Mouse (Mus musculus) CH12.LX (cell line): Measurements from ENCODE around the gene Gm20489. TPM values are rescaled to one million over a fixed set of nuclear protein-coding genes. Genes with fewer than 3 reads are reported as not detected.

Experiments
- polyA plus RNA-seq: library from polyadenylated mRNA; unstranded; fragments of >175 nt; gene quantifications from 2 replicates; pipeline ENCODE4 v1.2.1, GENCODE M21; 2012; ENCODE audit warnings: low read depth; ENCODE audit not compliant: insufficient read length
- total RNA-seq, 2 experiments: library from RNA; depleted of rRNA; stranded (reverse); fragments of 300-350 nt in 1 of 2; fragments of >200 nt in 1 of 2; gene quantifications; 2 replicates each; pipeline ENCODE4 v1.2.3; 2012 to 2014

The Gm20489 gene
- total and polyA plus RNA-seq, 3 experiments, result 0.30 TPM; not detected in 2

Other genes with a start within 250 kb of the Gm20489 start
- not detected in 2 replicates for gene Tex11, start 209.4 kb downstream of the Gm20489 start, total RNA-seq (2012; rRNA removed)
- 0.07 TPM in 1 of 2 replicates, not detected in the other for gene Tex11, start 209.4 kb downstream of the Gm20489 start, total RNA-seq (2014; rRNA removed)
- not detected in 2 replicates for gene Tex11, start 209.4 kb downstream of the Gm20489 start, polyA plus RNA-seq
- 31.8 and 81.3 TPM in 2 replicates for gene Slc7a3, start 183.0 kb downstream of the Gm20489 start, total RNA-seq (2012; rRNA removed)
- gene Slc7a3, start 183.0 kb downstream of the Gm20489 start, total RNA-seq (2014; rRNA removed), result 50.4 and 53.9 TPM in 2 replicates
- 37.5 and 44.6 TPM in 2 replicates for gene Slc7a3, start 183.0 kb downstream of the Gm20489 start, polyA plus RNA-seq
- 31.5 and 41.8 TPM in 2 replicates for gene Snx12, start 46.5 kb downstream of the Gm20489 start, total RNA-seq (2012; rRNA removed)
- gene Snx12, start 46.5 kb downstream of the Gm20489 start, total RNA-seq (2014; rRNA removed), result 56.7 and 61.5 TPM in 2 replicates
- gene Snx12, start 46.5 kb downstream of the Gm20489 start, polyA plus RNA-seq, result 52.1 and 64.6 TPM in 2 replicates
- gene Foxo4, start 14.5 kb downstream of the Gm20489 start, total RNA-seq (2012; rRNA removed), result 7.9 and 8.2 TPM in 2 replicates
- 7.4 and 9.0 TPM in 2 replicates for gene Foxo4, start 14.5 kb downstream of the Gm20489 start, total RNA-seq (2014; rRNA removed)
- 10.5 and 10.8 TPM in 2 replicates for gene Foxo4, start 14.5 kb downstream of the Gm20489 start, polyA plus RNA-seq
- gene Gm614, start 5.0 kb downstream of the Gm20489 start, total RNA-seq (2012; rRNA removed), result 0.25 and 0.64 TPM in 2 replicates
- gene Gm614, start 5.0 kb downstream of the Gm20489 start, total RNA-seq (2014; rRNA removed), result 1.2 and 1.3 TPM in 2 replicates
- 6.0 and 6.5 TPM in 2 replicates for gene Gm614, start 5.0 kb downstream of the Gm20489 start, polyA plus RNA-seq
- 64.1 and 82.6 TPM in 2 replicates for gene Il2rg, start 768 bp downstream of the Gm20489 start, total RNA-seq (2012; rRNA removed)
- gene Il2rg, start 768 bp downstream of the Gm20489 start, total RNA-seq (2014; rRNA removed), result 80.3 and 88.0 TPM in 2 replicates
- gene Il2rg, start 768 bp downstream of the Gm20489 start, polyA plus RNA-seq, result 261 and 294 TPM in 2 replicates
- 35.7 and 40.3 TPM in 2 replicates for gene Med12, start 5.0 kb upstream of the Gm20489 start, total RNA-seq (2012; rRNA removed)
- 15.5 and 15.7 TPM in 2 replicates for gene Med12, start 5.0 kb upstream of the Gm20489 start, total RNA-seq (2014; rRNA removed)
- 45.1 and 66.4 TPM in 2 replicates for gene Med12, start 5.0 kb upstream of the Gm20489 start, polyA plus RNA-seq
- 0.04 TPM in 1 of 2 replicates, not detected in the other for gene Nlgn3, start 30.1 kb upstream of the Gm20489 start, total RNA-seq (2012; rRNA removed)
- 0.12 and 0.26 TPM in 2 replicates for gene Nlgn3, start 30.1 kb upstream of the Gm20489 start, total RNA-seq (2014; rRNA removed)
- gene Nlgn3, start 30.1 kb upstream of the Gm20489 start, polyA plus RNA-seq, result 0.76 and 1.6 TPM in 2 replicates
- gene Gjb1, start 107.4 kb upstream of the Gm20489 start, total RNA-seq (2012; rRNA removed), result not detected in 2 replicates
- not detected in 2 replicates for gene Gjb1, start 107.4 kb upstream of the Gm20489 start, total RNA-seq (2014; rRNA removed)
- gene Gjb1, start 107.4 kb upstream of the Gm20489 start, polyA plus RNA-seq, result not detected in 2 replicates
- 18.0 and 18.8 TPM in 2 replicates for gene Zmym3, start 151.8 kb upstream of the Gm20489 start, total RNA-seq (2012; rRNA removed)
- gene Zmym3, start 151.8 kb upstream of the Gm20489 start, total RNA-seq (2014; rRNA removed), result 16.6 and 16.7 TPM in 2 replicates
- 31.3 TPM in 2 replicates for gene Zmym3, start 151.8 kb upstream of the Gm20489 start, polyA plus RNA-seq
- gene Nono, start 160.3 kb upstream of the Gm20489 start, total RNA-seq (2012; rRNA removed), result 314 and 325 TPM in 2 replicates
- 388 and 398 TPM in 2 replicates for gene Nono, start 160.3 kb upstream of the Gm20489 start, total RNA-seq (2014; rRNA removed)
- gene Nono, start 160.3 kb upstream of the Gm20489 start, polyA plus RNA-seq, result 535 and 618 TPM in 2 replicates
- 0.88 and 1.3 TPM in 2 replicates for gene Itgb1bp2, start 180.1 kb upstream of the Gm20489 start, total RNA-seq (2012; rRNA removed)
- gene Itgb1bp2, start 180.1 kb upstream of the Gm20489 start, total RNA-seq (2014; rRNA removed), result 1.1 and 1.6 TPM in 2 replicates
- 1.2 and 1.4 TPM in 2 replicates for gene Itgb1bp2, start 180.1 kb upstream of the Gm20489 start, polyA plus RNA-seq